Mouse (Mus musculus) fat pad, adult 2 months (tissue): ENCODE data around the gene Fscn2.

Experiments used
- DNase-seq: peaks from one replicate; pipeline ENCODE4 v3.0.0-alpha.2; 2011; ENCODE audit warnings: low read depth, low spot score; ENCODE audit errors: extremely low read depth

Fscn2 gene

DNA sequence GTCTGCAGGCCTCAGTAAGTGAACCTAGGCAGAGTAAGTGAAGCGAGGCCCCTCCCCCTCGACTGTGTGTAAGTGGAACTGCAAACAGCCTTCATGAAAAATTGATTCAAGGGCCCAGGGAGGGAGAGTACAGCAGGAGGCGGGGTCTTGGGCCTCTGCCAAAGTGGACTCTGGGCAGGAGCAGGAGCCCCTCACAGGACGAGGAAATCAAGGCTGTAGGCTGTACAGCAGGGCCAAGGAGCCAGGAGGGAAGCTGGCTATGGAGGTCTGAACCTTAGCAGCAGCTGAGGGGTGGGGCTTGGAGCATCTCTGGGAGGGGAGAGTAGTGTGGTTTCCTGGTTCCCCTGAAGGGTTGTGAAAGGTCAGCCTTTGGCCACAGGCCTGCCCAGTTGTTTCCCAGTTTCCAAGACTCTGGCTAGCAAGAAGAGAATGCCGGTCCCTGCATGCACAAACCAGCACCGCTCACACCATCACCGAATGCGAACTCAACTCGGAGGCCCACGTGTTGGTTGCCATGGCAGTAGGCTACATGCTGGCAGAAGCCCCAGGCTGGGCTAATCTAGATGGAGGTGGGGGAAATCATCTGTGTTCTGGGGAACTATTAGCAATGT, 3.4 kb upstream of the Fscn2 start:
- no peak for DNase-seq

DNA sequence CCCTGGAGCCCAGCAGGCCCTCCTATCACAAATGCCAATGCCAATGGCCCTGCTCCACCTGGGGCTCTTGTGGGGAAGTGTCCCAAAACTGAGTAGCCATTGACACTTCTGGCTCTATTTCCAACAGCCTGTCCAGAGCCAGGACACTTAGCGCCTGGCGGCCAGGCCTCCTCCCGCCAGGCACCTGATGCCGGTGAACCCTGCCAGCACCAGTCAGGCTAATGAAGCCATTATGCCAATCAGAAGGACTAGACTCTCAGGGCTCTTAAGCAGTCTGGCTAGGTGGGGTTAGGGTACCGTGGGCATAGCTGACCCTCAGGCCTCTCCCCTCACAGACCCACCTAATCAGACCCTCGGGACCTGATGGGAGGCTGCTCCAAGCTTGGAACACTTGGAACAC, 1.9 kb upstream of the Fscn2 start:
- no peak for DNase-seq

DNA sequence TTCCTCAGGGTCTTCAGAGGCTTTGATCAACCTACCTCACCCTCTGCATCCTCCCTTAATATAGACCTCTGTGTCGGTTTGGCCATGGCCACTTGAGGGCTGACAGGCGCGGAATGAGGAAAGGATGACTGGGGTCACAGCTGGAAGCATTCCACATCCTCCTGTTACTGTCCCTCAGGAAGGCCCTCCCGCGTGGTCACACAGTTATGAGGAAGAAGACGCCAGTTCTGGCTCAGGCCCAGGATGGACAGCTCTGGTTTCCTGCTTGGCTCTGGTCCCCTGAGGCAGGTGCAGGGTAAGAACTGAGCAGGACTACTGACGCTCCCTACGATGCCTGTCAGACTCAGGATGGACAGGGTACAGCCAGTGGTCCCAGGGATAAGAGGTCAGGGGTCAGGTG, 1.3 kb upstream of the Fscn2 start:
- DNase-seq: no peak

DNA sequence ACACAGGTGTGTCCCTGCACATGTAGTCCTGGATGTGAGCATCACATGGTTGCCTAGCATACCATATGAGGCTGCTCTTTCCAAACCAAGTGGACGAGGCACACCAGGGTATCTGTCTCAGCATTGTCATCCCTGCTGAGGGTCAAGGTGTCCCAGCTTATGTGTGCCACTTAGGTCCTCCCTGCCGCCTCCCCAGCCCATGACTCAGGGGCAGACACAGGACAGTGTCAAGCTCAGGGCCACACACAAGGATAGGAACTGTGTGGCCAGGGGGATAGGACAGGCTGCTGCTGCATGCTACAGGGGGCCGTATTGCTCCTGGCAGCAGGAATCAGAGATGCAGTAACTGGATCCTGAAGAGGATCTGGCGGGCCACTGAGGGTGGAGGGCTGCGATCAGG, 579 bp upstream of the Fscn2 start:
- no peak for DNase-seq

DNA sequence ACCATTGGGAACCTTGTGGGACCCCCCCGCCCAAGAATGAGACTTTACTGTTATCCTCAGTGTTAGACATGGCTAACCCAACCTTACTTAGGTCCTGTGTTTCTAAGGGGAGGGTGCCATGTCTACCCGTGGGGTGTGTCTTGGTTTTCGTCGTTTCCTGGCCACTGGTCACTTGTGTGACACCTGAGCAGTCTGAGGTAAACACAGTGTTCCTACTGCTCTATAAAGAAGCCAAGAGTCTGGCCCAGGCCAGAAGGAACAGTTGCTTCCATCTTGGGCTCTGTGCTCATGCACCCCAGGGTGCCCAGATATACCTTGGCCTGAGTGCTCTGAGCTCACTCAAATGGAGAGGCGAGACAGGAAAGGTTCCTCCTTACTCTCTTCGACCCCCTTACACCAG, 1.6 kb downstream of the Fscn2 start:
- no peak for DNase-seq

DNA sequence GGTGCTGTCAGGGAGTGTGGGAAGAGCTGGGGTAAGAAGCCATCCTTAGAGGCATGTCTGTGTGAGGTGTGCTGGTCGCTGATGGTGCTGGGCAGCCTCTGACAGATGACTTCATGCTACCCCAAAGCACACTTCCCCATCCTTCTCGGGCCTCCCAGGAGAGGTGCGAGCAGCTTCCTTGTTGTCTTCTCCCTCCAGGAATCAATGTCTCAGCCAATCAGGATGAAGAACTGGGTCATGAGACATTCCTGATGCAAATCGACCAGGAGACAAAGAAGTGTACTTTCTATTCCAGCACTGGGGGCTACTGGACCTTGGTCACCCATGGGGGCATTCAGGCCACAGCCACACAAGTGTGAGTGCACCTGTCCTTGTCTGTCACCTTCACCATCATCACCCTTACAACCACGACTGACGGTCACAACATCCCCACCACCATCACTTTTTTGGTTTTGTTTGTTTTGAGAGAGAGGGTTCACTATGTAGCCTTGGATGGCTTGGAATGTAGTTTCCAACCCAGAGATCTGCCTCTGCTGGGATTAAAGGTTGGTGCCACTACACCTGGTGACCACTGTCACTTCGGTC, 5.2 kb downstream of the Fscn2 start:
- DNase-seq: no peak

DNA sequence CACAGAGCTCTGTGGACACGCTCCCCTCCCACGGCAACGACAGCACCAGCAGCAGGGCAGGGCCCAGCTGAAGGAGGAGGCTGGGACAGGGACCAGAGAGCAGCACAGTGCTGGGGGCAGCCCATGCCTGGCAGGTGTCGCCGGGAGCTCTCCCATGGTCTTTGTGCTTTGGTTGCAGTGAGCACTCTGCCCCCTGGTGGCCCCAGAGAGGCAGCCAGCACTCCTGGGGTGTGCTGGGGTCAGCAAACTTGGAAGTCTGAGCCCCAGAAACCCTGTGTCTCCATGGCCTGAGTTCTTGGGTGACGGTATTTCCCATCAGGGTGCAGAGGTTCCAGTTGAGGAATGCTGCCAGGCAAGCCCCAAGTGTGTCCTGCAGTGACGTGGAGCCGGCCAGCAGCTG, 8.3 kb downstream of the Fscn2 start:
- DNase-seq: no peak

DNA sequence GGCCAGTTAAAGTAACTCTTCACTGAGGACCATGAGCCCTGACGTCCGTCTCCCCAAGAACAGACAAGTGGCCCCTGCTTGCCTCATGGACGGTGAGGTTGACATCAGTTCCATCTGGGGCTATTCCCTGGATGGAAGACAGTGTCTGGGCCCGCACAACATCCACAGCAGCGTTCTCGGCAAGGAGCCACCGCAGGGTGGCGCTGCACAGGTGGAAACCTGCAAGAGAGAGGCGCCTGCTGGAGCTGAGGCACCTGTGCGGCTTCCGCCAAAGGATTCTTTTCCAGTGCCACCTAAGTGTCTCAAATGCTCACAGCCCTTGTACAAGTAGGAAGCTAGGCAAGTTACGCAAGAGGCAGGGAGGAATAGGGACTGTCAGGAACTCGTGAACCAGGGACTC, 11.7 kb downstream of the Fscn2 start:
- DNase-seq: no peak

DNA sequence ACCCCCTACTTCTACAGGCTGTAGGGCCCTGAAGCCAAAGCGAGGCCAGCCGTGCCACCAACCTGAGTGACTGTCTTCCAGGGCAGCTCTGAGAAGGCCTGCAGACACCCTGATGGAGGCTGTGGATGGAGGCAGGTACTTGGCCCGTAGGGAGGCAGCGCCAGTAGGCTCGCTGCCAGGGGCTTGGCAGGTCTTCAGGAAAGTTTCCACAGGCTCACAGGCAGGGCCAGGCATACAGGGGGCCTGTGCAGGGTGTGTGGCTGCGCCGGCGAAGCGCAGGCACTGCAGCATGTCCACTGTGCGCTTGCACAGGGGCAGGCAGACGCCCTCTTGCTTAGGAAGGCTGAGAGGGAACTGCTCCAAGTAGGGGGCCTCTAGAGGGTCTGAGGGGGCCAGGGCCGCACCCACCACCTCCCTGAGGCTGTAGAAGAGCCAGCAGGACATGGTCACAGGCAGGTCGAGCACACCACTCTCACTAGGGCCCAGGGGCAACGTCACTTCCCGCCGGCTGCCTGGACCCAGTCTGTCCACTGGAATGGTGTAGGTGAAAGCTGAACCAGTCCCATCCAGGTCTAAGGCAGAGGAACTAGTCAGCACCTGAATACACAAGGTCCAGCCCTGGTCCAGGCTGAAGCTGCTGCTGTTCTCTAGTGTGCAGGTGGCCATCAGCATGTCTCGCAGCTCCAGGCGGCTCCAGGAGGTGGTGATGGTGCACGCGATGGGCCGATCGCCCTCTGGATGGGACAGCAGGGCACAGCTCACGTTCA, 12.7 kb downstream of the Fscn2 start:
- DNase-seq: no peak

DNA sequence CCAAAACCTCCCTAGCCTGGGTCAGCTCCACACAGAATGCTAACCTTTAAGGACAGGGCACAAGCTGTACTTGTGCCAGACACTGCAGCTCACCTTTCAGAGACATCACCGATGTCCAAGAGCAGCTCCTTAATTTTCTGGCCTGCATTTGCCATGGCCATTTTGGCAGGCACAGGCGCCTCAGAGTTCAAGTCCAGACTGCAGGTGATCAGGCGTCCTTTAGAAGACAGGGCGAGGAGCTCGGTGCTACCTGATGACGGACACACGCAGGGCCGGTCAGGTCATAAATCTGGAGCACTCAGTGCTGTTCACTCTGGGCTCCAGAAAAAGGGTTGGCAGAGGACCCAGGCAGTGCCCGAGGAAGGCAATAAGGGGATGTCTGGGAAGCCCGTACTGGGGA, 14.0 kb downstream of the Fscn2 start:
- DNase-seq: no peak

DNA sequence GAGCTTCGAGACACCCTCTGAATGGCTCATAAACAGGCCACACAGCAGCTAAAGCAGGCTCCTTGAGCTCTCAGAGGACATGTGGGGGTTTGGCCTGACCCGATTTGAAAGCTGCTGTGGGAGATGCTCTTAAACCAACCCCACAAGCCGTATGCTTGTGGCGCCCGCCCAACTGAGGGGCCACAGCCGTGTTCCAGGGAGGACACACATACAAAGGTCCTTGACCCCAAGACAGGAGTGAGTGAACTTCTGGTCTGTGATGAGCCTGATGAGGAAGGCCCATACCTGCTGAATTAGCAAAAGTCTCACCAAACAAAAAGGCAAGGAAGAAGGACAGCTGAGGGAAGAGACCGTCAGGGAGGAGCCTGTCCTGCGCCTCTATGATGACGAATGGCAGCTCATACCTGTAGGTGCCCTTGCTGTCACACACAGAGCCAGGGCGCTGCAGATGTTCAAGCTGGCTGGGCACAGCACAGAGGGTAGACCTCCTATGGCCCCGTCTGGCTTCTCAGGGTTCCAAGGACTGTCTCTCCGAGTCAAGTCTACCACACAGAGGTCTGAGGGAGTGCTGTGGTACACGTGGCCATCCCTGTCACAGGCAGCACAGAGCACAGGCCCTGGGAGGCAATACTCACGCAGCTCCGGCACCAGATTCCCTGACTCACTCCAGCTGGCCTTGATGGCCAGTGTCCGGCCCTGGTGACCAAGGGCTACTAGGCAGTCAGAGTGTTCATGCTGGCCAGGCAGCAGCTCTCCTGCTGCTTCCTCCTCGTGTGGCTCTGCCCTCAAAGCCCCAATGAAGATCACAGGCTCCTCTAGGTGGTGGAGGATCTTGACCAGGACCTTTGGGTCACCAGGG, 15.2 kb downstream of the Fscn2 start:
- DNase-seq: no peak

DNA sequence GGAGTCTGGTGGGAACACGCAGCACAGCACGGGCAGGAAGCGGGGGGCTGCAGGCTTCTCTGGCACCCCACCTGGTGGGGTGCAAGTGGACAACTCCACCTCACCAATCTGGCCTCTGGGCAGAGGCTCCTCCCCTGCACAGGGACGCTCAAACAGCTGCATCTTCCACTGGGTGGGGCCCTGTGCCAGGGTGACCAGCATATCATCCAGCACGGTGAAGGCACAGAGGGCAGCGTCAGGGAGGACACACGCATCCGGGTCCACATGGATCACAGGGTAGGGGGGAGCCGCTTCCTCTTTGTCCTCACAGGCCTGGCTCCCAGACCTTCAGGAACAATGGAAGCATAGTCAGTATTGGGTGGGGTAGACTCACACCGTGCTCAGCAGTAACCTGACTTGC, 16.0 kb downstream of the Fscn2 start:
- DNase-seq: no peak

DNA sequence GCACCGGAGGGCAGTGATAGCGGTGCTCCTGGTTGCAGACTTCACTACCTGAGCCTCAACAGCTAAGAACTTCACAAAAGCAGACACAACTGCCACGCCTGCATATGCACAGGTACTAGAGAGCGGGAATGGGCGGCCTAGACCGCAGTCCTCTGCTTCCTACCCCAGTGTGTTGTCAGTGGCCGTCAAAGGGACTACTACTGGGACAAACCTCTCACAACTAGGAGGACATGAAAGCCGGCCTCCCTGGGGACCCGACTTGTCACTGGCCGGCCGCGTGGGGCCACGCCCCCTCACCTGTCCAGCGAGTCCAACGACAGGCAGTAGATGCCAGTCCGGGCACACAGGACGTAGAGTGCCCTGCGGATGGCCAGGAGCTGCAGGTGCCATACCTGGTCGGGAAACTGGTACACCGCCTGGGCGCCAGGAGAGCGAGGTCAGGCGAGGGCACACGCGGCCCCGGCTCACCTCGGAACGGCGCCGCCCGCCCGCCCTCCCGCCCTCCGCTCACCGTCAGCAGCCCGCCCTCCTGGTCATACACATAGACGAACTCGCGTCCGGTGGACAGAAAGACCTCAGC, 16.8 kb downstream of the Fscn2 start:
- no peak for DNase-seq

DNA sequence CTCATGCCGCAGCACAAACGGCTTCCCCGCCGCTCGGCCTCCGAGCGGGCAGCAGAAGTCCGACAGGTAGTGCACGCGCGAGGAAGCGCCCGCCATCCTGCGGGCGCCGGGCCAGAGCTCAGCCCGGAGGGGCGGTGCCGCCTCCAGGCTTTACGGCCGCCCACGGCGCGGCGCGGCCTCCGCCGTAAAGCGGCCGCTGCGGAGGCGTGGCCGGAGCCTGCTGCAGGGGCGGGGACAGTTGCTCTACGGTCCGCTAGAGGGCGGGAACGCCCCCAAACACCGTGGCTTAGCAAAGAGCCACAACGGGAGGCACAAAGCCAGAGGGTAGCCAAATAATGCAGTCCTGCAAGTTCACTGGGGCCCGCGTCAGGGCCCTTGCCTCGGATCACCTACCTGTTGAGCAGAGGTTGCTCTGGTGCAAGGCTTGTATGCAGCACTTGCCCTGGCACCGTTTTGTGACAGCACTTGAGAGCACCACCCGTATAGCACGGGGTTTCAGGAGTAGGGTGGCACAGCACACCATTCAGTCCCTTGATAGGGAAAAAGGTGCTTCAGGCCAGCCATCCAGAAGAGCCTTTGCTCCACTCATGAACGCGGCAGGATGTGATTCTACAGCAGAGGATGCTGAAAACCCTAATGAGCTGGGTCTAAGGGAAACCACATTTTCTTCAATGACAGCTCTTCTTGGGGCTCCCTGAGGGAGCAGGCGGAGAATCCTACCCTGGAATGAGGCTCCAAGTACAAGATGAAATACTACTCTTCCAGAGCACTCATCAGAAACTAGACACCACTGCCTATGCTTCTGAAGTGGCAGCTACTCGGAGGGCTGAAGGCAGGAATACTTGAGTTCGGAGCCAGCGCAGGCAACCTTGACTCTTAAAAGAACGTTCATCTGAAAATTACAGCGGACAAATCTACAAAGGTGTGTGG, 17.5 kb downstream of the Fscn2 start, which contains the start of gene Faap100:
TSS of gene Faap100 (minus strand) at position 154 of the 930 bp plus-strand sequence.
- peak; percentile 66 for DNase-seq

DNA sequence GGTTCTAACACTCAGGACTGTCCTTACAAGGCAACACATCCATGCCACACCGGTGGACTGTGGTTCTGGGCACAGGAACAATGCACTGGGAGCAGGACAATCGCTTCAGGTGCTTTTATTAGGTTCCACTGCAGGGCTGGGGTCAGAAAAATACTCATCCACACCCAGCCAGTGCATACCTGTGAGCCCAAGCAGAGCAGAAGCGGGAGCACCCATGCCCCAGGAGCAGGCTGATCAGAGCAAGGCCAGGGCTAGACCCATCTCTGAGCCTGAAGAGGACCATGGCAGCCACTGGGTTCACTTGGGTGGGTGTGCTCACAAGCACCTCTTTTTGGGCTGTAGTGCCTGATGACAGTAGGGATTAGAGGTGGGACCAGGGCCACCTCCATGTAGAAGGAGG, 18.9 kb downstream of the Fscn2 start:
- no peak for DNase-seq

DNA sequence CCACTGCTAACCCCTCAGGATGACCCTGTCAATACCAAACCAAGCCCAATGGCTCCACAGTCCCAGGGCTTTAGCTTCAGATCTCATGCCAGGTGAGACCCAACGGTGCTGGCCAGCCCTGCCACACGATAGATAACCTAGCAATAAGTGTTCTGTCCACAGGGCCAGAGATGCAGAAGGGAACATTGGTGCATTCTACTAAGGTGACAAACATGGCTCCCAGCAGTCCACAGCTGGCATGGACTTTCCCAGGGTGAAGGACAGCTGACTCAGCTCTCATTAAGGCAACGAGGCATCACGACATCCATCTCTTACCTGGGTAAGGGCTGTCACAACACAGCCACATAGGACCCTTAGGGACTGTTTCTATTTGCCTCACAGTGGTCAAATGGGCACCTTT, 19.8 kb downstream of the Fscn2 start:
- DNase-seq: no peak

DNA sequence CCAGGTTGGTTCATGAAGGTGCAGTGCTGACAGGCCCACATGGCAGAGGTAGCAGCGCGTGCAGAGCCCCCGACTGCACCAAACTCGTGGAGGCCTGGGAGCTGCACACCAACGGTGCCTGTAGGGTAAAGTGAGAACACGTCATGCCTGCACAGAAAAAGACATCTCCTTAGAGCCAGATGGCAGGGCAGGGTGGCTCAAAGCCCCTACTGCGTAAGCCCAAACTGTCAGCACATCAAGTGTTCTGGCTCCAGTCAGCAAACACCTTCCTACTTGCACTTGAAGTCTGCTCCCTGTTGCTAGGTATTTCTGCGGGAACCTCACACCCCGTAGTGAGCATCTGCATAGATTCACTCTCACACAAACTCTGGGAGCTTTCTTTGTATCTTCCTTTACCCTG, 21.2 kb downstream of the Fscn2 start:
- no peak for DNase-seq

DNA sequence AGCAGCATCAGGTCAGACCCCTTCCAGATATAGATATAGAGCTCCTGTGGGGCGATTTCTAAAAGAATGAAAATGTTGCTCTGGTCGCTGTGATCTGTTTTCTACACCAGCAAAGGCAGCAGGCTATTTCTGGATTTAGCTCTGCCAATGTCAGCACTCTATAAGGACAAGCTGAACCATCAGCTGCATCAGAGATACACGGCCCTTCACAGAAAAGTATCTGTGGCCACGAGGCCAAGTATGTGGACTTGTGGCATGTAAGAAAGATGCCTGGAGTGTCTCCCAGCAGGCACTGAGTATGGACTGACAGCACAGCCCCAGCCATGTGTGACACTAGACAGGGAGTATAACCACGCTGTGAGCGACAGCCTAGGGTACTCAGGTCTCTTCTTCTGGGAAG, 25.3 kb downstream of the Fscn2 start:
- no peak for DNase-seq

DNA sequence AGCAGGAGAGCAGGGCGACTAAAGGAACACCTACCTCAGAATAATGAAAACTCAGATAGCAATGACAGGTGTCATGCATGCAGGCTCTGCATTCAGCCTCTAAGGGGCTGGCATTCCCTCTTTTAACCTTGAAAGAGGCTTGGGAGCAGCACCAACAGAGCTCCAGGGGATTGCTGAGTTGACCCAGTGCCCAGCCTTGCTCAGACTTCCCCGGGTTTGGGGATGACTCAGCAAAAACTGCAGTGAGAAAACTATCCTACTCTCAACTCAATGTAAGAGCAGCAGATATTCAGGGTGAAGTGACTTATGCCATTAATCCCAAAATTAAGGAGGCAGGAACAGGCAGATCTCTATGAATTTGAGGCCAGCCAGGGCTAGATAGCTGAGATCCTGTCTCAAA, 25.8 kb downstream of the Fscn2 start:
- DNase-seq: no peak

DNA sequence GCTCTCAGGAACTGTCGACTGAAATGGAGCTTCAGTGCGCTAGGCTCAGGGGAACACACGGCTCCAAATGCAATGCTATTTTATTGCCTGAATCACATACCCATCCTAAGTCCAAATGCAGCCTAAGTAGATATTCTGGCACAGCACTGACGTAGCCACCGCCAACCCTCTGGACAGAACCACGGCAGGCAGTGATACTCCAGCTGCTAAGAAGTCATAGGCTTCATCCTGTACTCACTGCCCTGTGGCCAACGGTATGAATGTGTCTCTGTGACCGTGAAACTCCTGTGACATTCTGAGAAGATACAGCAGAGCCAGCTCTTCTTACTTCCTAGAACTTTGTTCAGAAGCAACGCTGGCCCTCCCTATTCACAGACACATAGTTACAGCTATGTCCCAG, 27.2 kb downstream of the Fscn2 start:
- DNase-seq: no peak
